Mouse (Mus musculus) embryonic facial prominence, embryonic 11.5 days (tissue): Measurements from ENCODE around the gene Ccdc186. TPM values are rescaled to one million over a fixed set of nuclear protein-coding genes. Genes with fewer than 3 reads are reported as not detected.

ENCODE experiments used
- ATAC-seq: fragments of 200-750 bp; cut with Nextera tagmentation; replicated peaks from 2 replicates; pipeline ENCODE4 v1.8.0; 2017; ENCODE audit warnings: low read depth; ENCODE audit not compliant: insufficient number of reproducible peaks, low FRiP score, low TSS enrichment
- DNase-seq: peaks from one replicate; pipeline ENCODE4 v3.0.0-alpha.2; 2015; ENCODE audit warnings: low spot score
- H3K27ac ChIP-seq: fragments of 300-500 bp; sonication (generic); replicated peaks from 2 replicates; pipeline ENCODE4 v1.5.1; 2014; ENCODE audit warnings: mild to moderate bottlenecking, low read depth, low read length, control low read depth
- H3K27me3 ChIP-seq: fragments of 300-500 bp; sonication (generic); 2 replicates; pipeline ENCODE4 v1.6.1; 2014; ENCODE audit warnings: mild to moderate bottlenecking, low read length, moderate library complexity, mixed read lengths; ENCODE audit not compliant: control insufficient read depth, insufficient read depth
- H3K36me3 ChIP-seq: fragments of 300-500 bp; sonication (generic); replicated peaks from 2 replicates; pipeline ENCODE4 v1.6.1; 2014; ENCODE audit warnings: low read depth, mild to moderate bottlenecking, low read length, moderate library complexity, mixed read lengths; ENCODE audit not compliant: control insufficient read depth, insufficient read depth
- H3K4me1 ChIP-seq: fragments of 300-500 bp; sonication (generic); 2 replicates; pipeline ENCODE4 v1.6.1; 2014; ENCODE audit warnings: low read length, mixed read lengths; ENCODE audit not compliant: control insufficient read depth, insufficient read depth
- H3K4me2 ChIP-seq: fragments of 300-500 bp; sonication (generic); 2 replicates; pipeline ENCODE4 v1.6.1; 2014; ENCODE audit warnings: low read depth, mild to moderate bottlenecking, control low read depth, low read length, moderate library complexity
- H3K4me3 ChIP-seq: fragments of 300-500 bp; sonication (generic); 2 replicates; pipeline ENCODE4 v1.5.1; 2014; ENCODE audit warnings: low read depth, low read length, control low read depth
- H3K9ac ChIP-seq: fragments of 300-500 bp; sonication (generic); replicated peaks from 2 replicates; pipeline ENCODE4 v1.6.1; 2014; ENCODE audit warnings: mild to moderate bottlenecking, control low read depth, low read length
- H3K9me3 ChIP-seq: fragments of 300-500 bp; sonication (generic); replicated peaks from 2 replicates; pipeline ENCODE4 v1.6.1; 2016; ENCODE audit warnings: mild to moderate bottlenecking, low read length, inconsistent platforms, mixed read lengths; ENCODE audit not compliant: control insufficient read depth
- WGBS: fragments of 180-500 bp; shearing (Covaris S2); extraction: QIAGEN DNeasy Blood & Tissue Kit; methylation state at CpG from one replicate; pipeline ENCODE4 v1.1.7; 2014; 5-methylcytosine and 5-hydroxymethylcytosine counted together
- polyA plus RNA-seq: library from polyadenylated mRNA; unstranded; fragments of >200 nt; fragmentation: Nextera tagmentation; extraction: Ambion mirVana; gene quantifications from 2 replicates; pipeline ENCODE4 v1.2.1, GENCODE M21; 2014

Ccdc186 gene
- polyA plus RNA-seq, 1 experiment from 2014 or later: 21.4 TPM

GRCm38 (mm10) chr19:56745528-56745927 is 76.5 kb downstream of the Ccdc186 start:
- Histone ChIP-seq H3K4me1 (no peaks in the 10 kb centered on the region; the same call in 1 of the 2 replicates), H3K4me3 (no peak overlapping the region), H3K9ac (no peak overlapping the region), H3K36me3 (no peaks in the 10 kb centered on the region), H3K27ac (no peak overlapping the region), H3K9me3 (no peaks in the 10 kb centered on the region), H3K4me2 (no peak overlapping the region), H3K27me3 (no peaks in the 10 kb centered on the region)
- 78% methylated on average over 6 of the region's 6 CpGs for WGBS
- no peak for ATAC-seq
- no peak for DNase-seq

GRCm38 (mm10) chr19:56745061-56745460 is 76.9 kb downstream of the Ccdc186 start:
- 61% methylated on average over 7 of the region's 7 CpGs for WGBS
- DNase-seq: no peak
- no peak overlapping the region for H3K9ac ChIP-seq
- H3K4me1 ChIP-seq: no peaks in the 10 kb centered on the region; the same call in 1 of the 2 replicates
- no peak for ATAC-seq
- no peak overlapping the region for H3K4me3 ChIP-seq
- no peaks in the 10 kb centered on the region for H3K27me3 ChIP-seq
- no peaks in the 10 kb centered on the region for H3K9me3 ChIP-seq
- H3K27ac ChIP-seq: no peak overlapping the region
- no peaks in the 10 kb centered on the region for H3K36me3 ChIP-seq
- no peak overlapping the region for H3K4me2 ChIP-seq

Other genes with a start within 250 kb of the Ccdc186 start
- 0.40 and 0.42 TPM in 2 replicates for gene Adrb1, start 100.0 kb downstream of the Ccdc186 start, polyA plus RNA-seq
- 0.93 and 0.98 TPM in 2 replicates for gene Tdrd1, start 4.0 kb upstream of the Ccdc186 start, polyA plus RNA-seq
- gene Vwa2, start 52.1 kb upstream of the Ccdc186 start, polyA plus RNA-seq: 2.7 and 3.3 TPM in 2 replicates
- 5.5 and 7.8 TPM in 2 replicates for gene Afap1l2, start 186.0 kb upstream of the Ccdc186 start, polyA plus RNA-seq